Mouse (Mus musculus): ENCODE measurements around the gene Slc35g1. TPM values are rescaled to one million over a fixed set of nuclear protein-coding genes. Genes with fewer than 3 reads are reported as not detected.
"Not testable (repeated sequence)": the region's sequence is repeated elsewhere in the genome, so short reads cannot be mapped to it uniquely, and the experiment has no call there.

The Slc35g1 gene
- total and polyA plus RNA-seq, 3 experiments, result 11.3 to 58.4 (median 44.4) TPM

DNA sequence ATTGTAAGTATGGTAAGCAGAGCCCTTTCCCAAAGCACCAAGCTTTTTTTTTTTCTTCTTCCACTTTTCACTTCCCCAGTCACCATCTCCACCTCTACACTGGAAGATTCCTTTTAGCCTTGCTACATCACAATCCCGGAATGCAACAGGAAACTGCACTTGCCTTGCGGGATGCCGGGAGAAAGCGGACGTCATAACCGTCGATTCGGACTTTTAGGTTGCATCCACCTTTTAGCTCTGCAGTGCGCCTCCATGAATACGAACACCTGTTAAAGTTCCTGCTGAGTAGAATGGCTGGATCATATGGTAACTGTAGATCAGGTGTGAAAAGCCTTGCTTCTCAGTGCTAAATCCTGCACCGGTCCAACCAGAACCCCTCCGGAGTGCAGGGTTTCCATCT is 12.0 kb upstream of the Slc35g1 start:
- no peak for ATAC-seq (ENCODE audit: extremely low read depth, insufficient number of reproducible peaks, low FRiP score, poor library complexity, severe bottlenecking)
- TF ChIP-seq TAL1 (conservative IDR thresholded peaks at IDR 0.05; ENCODE audit: low read depth, low read length) (no peak), GATA2 (IDR thresholded peaks at IDR 0.05; ENCODE audit: borderline replicate concordance, low read depth, low read length) (no peak), POLR2AphosphoS5 (IDR thresholded peaks at IDR 0.05; ENCODE audit: insufficient replicate concordance, low read depth, low read length) (no peak), CTCF (IDR thresholded peaks at IDR 0.05; ENCODE audit: low read depth, low read length) (no peak), GATA1 (IDR thresholded peaks at IDR 0.05; ENCODE audit: borderline replicate concordance, low read length) (no peak)
- no peaks in the 10 kb centered on the region; the same call in 1 of the 2 replicates for H3K4me1 ChIP-seq (ENCODE audit: insufficient read depth, low read depth, low read length)

DNA sequence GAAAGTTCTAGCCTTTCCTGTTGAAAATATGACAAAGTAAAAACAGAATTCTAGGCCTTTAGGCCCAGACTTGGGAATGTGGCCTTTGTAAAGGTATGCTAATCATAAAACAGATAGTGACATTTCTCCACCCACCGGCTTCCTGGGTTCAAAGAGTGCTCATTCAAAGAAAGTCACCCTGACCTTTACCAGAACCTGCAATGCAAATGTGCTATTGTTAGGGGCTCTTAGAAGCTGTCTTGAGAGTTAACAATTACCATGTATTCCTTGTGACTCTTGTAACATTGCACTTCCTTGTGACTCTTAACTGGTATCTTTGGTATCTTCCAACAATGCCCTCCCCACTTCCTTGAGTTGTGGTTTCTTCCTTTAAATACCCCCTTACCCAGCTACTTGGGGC is 8.8 kb upstream of the Slc35g1 start:
- not testable (repeated sequence) for H3K4me1 ChIP-seq (ENCODE audit: insufficient read depth, low read depth, low read length); DNase-seq (ENCODE audit: low spot score); H3K27me3 ChIP-seq (ENCODE audit: insufficient read depth, low read length); H3K36me3 ChIP-seq (replicated peaks); ATAC-seq (ENCODE audit: extremely low read depth, insufficient number of reproducible peaks, low FRiP score, poor library complexity, severe bottlenecking); H3K4me3 ChIP-seq (ENCODE audit: low read depth, low read length); H3K9me3 ChIP-seq (replicated peaks)

More for the DNA sequence above, 12.0 kb upstream of the Slc35g1 start:
- peaks cover 7% of the 10 kb centered on the region; the same call in 1 of the 2 replicates for H3K27me3 ChIP-seq (ENCODE audit: insufficient read depth, low read length)
- no peak for DNase-seq (ENCODE audit: low spot score)
- no peak overlapping the region for H3K4me3 ChIP-seq (ENCODE audit: low read depth, low read length)
- 0 out of 2 replicates have a peak, but pooled peaks cover 3% of the 10 kb centered on the region for H3K9me3 ChIP-seq (replicated peaks)
- no peaks in the 10 kb centered on the region for H3K36me3 ChIP-seq (replicated peaks)

DNA sequence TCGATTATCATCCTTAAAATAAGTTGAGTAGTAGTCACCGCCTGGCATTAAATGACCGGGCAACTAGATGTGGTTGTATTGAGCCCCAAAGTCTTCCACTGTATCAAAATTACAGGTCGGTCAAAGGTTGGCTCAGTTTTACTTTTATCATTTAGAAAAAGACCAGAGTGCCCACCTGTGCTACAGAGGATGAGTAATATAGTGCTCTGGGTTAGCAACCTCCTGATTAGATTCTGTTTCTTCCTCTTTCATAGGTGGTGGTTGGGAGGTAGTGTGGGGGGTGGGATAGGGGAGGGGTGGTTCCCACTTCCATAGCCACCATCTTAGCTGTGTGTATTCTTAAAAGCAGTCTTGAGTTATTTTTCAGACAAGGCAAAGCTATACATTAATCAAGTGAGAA is 7.9 kb upstream of the Slc35g1 start:
- Histone ChIP-seq H3K4me1 (ENCODE audit: insufficient read depth, low read depth, low read length) (no peaks in the 10 kb centered on the region; the same call in 1 of the 2 replicates), H3K36me3 (replicated peaks) (no peaks in the 10 kb centered on the region), H3K9me3 (replicated peaks) (peaks cover 5% of the 10 kb centered on the region; the same call in 1 of the 2 replicates), H3K4me3 (ENCODE audit: low read depth, low read length) (no peak overlapping the region), H3K27me3 (ENCODE audit: insufficient read depth, low read length) (peaks cover 5% of the 10 kb centered on the region; the same call in 1 of the 2 replicates)
- TF ChIP-seq TAL1 (conservative IDR thresholded peaks at IDR 0.05; ENCODE audit: low read depth, low read length), result no peak
- no peak for TF ChIP-seq GATA2 (IDR thresholded peaks at IDR 0.05; ENCODE audit: borderline replicate concordance, low read depth, low read length)
- TF ChIP-seq GATA1 (IDR thresholded peaks at IDR 0.05; ENCODE audit: borderline replicate concordance, low read length), result no peak
- no peak for TF ChIP-seq CTCF (IDR thresholded peaks at IDR 0.05; ENCODE audit: low read depth, low read length)
- no peak for TF ChIP-seq POLR2AphosphoS5 (IDR thresholded peaks at IDR 0.05; ENCODE audit: insufficient replicate concordance, low read depth, low read length)
- no peak for DNase-seq (ENCODE audit: low spot score)
- ATAC-seq (ENCODE audit: extremely low read depth, insufficient number of reproducible peaks, low FRiP score, poor library complexity, severe bottlenecking), result no peak

DNA sequence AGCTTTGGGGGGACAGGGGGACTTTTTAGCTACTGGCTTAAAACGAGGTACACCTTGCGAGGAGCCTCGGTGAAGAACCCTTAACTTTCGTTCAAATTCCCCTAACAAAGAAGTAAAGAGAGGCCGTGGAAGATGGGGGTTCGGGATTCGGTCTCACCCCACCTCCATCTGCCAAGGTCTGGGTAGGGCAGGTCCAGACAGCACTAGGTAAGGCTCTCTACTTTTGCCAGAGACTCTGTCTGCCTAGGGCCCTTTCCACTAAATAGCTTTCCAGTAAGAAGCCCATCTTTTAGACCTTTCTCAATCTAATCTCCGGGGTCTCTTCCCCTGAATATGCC is 822 bp downstream of the Slc35g1 start:
- DNase-seq (ENCODE audit: low spot score) (no peak), ATAC-seq (ENCODE audit: extremely low read depth, insufficient number of reproducible peaks, low FRiP score, poor library complexity, severe bottlenecking) (no peak)
- Histone ChIP-seq H3K4me3 (ENCODE audit: low read depth, low read length) (peak overlapping the region; percentile 87), H3K4me1 (ENCODE audit: insufficient read depth, low read depth, low read length) (peaks cover 50% of the 10 kb centered on the region), H3K9me3 (replicated peaks) (no peaks in the 10 kb centered on the region), H3K36me3 (replicated peaks) (peaks cover 27% of the 10 kb centered on the region), H3K27me3 (ENCODE audit: insufficient read depth, low read length) (no peaks in the 10 kb centered on the region)
- no peak for TF ChIP-seq POLR2AphosphoS5 (IDR thresholded peaks at IDR 0.05; ENCODE audit: insufficient replicate concordance, low read depth, low read length)
- TF ChIP-seq GATA2 (IDR thresholded peaks at IDR 0.05; ENCODE audit: borderline replicate concordance, low read depth, low read length), result no peak
- no peak for TF ChIP-seq GATA1 (IDR thresholded peaks at IDR 0.05; ENCODE audit: borderline replicate concordance, low read length)
- no peak for TF ChIP-seq TAL1 (conservative IDR thresholded peaks at IDR 0.05; ENCODE audit: low read depth, low read length)
- no peak for TF ChIP-seq CTCF (IDR thresholded peaks at IDR 0.05; ENCODE audit: low read depth, low read length)

DNA sequence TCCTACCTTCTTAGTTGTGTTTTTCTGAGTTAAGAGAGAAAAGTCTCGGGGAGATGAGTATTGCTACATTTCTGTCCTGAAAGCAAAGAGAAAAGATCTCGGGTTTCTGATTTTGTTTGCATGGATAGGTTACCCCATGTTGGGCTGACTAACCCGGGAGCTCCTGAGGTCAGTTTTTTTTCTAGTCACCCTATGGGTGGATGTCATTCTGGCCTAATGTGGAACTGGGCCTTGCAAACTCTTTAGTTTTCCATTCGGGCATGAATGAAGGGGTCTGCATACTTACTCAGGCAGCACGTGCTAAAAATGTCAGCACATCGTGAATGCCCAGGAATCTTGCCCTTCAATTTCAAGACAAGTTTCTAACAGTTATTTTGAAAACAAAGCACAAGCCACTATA is 1.2 kb downstream of the Slc35g1 start:
- peaks cover 30% of the 10 kb centered on the region for H3K36me3 ChIP-seq (replicated peaks)
- TF ChIP-seq GATA1 (IDR thresholded peaks at IDR 0.05; ENCODE audit: borderline replicate concordance, low read length) (no peak), TAL1 (conservative IDR thresholded peaks at IDR 0.05; ENCODE audit: low read depth, low read length) (no peak), POLR2AphosphoS5 (IDR thresholded peaks at IDR 0.05; ENCODE audit: insufficient replicate concordance, low read depth, low read length) (no peak), CTCF (IDR thresholded peaks at IDR 0.05; ENCODE audit: low read depth, low read length) (no peak), GATA2 (IDR thresholded peaks at IDR 0.05; ENCODE audit: borderline replicate concordance, low read depth, low read length) (no peak)
- H3K4me1 ChIP-seq (ENCODE audit: insufficient read depth, low read depth, low read length), result peaks cover 50% of the 10 kb centered on the region
- H3K27me3 ChIP-seq (ENCODE audit: insufficient read depth, low read length), result no peaks in the 10 kb centered on the region
- DNase-seq (ENCODE audit: low spot score) (peak; percentile 21), ATAC-seq (ENCODE audit: extremely low read depth, insufficient number of reproducible peaks, low FRiP score, poor library complexity, severe bottlenecking) (no peak)
- peak overlapping the region; percentile 87 for H3K4me3 ChIP-seq (ENCODE audit: low read depth, low read length)
- H3K9me3 ChIP-seq (replicated peaks), result no peaks in the 10 kb centered on the region

DNA sequence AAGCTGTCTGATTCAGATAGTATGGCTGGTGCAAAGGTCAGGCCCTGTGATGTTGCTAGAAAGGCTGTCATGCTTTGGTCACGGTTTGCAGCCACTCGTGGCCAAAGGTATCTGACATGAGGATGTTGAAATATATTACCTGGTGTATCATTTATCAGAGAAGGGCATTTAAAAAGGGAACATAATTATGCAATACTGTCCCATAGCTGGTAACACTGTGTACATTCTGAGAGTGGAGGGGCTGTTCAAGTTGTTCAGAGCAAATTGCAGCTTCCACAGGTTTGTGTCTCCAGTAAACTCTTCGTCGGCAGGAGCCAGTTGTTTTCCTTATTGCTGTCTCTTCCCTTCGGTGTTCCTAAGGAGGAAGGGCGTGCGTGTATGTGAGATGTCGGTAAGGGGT is 3.2 kb downstream of the Slc35g1 start:
- TF ChIP-seq GATA1 (IDR thresholded peaks at IDR 0.05; ENCODE audit: borderline replicate concordance, low read length), result no peak
- TF ChIP-seq TAL1 (conservative IDR thresholded peaks at IDR 0.05; ENCODE audit: low read depth, low read length), result no peak
- no peak for TF ChIP-seq GATA2 (IDR thresholded peaks at IDR 0.05; ENCODE audit: borderline replicate concordance, low read depth, low read length)
- TF ChIP-seq POLR2AphosphoS5 (IDR thresholded peaks at IDR 0.05; ENCODE audit: insufficient replicate concordance, low read depth, low read length), result no peak
- TF ChIP-seq CTCF (IDR thresholded peaks at IDR 0.05; ENCODE audit: low read depth, low read length), result no peak

DNA sequence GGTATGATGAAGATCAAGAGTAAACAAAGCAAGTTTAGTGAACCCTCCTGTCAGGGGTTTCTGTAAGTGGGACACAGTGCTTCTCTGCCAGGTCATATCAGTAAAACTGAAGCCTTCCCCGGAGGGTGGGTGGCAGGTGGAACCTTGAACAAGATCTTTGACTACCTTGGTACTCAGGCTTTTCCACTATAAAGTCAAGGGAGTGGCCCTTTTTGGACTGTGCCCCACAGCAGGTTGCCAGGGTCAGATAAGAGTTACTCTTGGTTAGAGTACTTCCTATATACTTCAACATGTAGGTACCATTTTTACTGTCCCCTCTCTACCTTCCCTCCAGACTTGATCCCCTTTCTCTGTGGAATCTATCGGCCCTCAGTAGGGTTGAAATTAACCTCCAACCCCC is 5.1 kb downstream of the Slc35g1 start:
- H3K4me1 ChIP-seq (ENCODE audit: insufficient read depth, low read depth, low read length), result peaks cover 52% of the 10 kb centered on the region
- no peaks in the 10 kb centered on the region for H3K27me3 ChIP-seq (ENCODE audit: insufficient read depth, low read length)
- H3K36me3 ChIP-seq (replicated peaks), result peaks cover 60% of the 10 kb centered on the region
- no peaks in the 10 kb centered on the region for H3K9me3 ChIP-seq (replicated peaks)
- TF ChIP-seq GATA1 (IDR thresholded peaks at IDR 0.05; ENCODE audit: borderline replicate concordance, low read length) (no peak), CTCF (IDR thresholded peaks at IDR 0.05; ENCODE audit: low read depth, low read length) (no peak), POLR2AphosphoS5 (IDR thresholded peaks at IDR 0.05; ENCODE audit: insufficient replicate concordance, low read depth, low read length) (no peak), TAL1 (conservative IDR thresholded peaks at IDR 0.05; ENCODE audit: low read depth, low read length) (no peak), GATA2 (IDR thresholded peaks at IDR 0.05; ENCODE audit: borderline replicate concordance, low read depth, low read length) (no peak)
- no peak for ATAC-seq (ENCODE audit: extremely low read depth, insufficient number of reproducible peaks, low FRiP score, poor library complexity, severe bottlenecking)
- DNase-seq (ENCODE audit: low spot score), result no peak
- H3K4me3 ChIP-seq (ENCODE audit: low read depth, low read length), result no peak overlapping the region

More for the DNA sequence above, 3.2 kb downstream of the Slc35g1 start:
- ATAC-seq (ENCODE audit: extremely low read depth, insufficient number of reproducible peaks, low FRiP score, poor library complexity, severe bottlenecking), result no peak
- H3K36me3 ChIP-seq (replicated peaks), result peaks cover 46% of the 10 kb centered on the region
- no peaks in the 10 kb centered on the region for H3K27me3 ChIP-seq (ENCODE audit: insufficient read depth, low read length)
- H3K4me1 ChIP-seq (ENCODE audit: insufficient read depth, low read depth, low read length), result peaks cover 56% of the 10 kb centered on the region
- no peak for DNase-seq (ENCODE audit: low spot score)
- no peaks in the 10 kb centered on the region for H3K9me3 ChIP-seq (replicated peaks)
- peak overlapping the region; percentile 52; the same call in 1 of the 2 replicates for H3K4me3 ChIP-seq (ENCODE audit: low read depth, low read length)
